ENCODE assay signal across 18 mouse cellular contexts in the genomic region with DNA sequence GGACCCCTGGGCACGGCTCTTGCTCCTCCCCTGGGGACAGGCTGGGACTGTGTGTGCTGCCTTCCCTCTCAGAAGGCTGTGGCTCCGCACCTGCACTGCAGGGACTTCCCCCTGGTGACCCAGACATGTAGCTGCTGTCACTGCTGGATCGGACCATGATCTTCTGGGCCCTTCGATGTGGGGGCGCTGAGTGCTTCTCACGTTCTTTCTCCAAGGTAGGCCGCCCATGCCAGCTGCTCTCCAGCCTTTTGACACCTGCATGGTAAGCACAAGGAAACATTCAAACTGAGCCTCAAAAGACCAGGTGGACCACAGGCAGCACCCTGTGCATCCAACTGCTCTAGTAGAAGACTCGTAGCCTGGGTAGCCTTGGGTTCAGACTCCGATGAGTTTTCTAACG. TPM values are rescaled to one million over a fixed set of nuclear protein-coding genes. Genes with fewer than 3 reads are reported as not detected.
DNase-seq lines count a peak whose midpoint lies in the region; ATAC-seq and TF ChIP-seq lines count a peak whose summit lies in the region.
"Had no signal": no experiment of that assay in that cellular context is flagged by ENCODE, and none has a peak within 500 bp of the region (broad histone marks: within the 10 kb centered on the region; RNA-seq: fewer than 3 reads in every experiment).

No protein-coding gene starts in this region.

- 87% methylated on average over 10 of the region's 10 CpGs for WGBS in small intestine, adult 2 months
- 88% methylated on average over 10 of the region's 10 CpGs for WGBS in heart, embryonic 12.5 days

- peak overlapping the region; percentile 80 for H3K27ac ChIP-seq in small intestine, adult 2 months (ENCODE audit: insufficient read depth, low read depth, low read length)
- no peak overlapping the region for H3K27ac ChIP-seq in heart, embryonic 12.5 days (ENCODE audit: poor library complexity, severe bottlenecking)
- H3K27ac ChIP-seq: hindbrain, embryonic 10.5 days; limb, embryonic 15.5 days; macrophage; midbrain, embryonic 13.5 days had no signal

- peak; percentile 65 to 68 for DNase-seq in spleen, adult 18-20 months
- DNase-seq in spleen, postnatal 14 days (ENCODE audit: low spot score in 2 of 2): no peak
- peak; percentile 50 for DNase-seq in T-cell, adult 2 months (ENCODE audit: low spot score)
- peak; percentile 80 for DNase-seq in thymus, postnatal 25 days
- DNase-seq in kidney, adult 18-20 months: no peak
- DNase-seq: adrenal gland, postnatal 14 days; heart, adult 11 months; kidney, postnatal 4 days; liver, postnatal 0 days had no signal

- ATAC-seq in granulocyte monocyte progenitor cell, adult 5-6 weeks (replicated peaks; ENCODE audit: poor library complexity, severe bottlenecking): no peak
- ATAC-seq in heart, embryonic 12.5 days (ENCODE audit: insufficient number of reproducible peaks, low FRiP score): no peak
- ATAC-seq: forebrain, embryonic 14.5 days; liver, postnatal 0 days; midbrain, embryonic 13.5 days had no signal

- 0 out of 2 replicates have a peak overlapping the region, but pooled peaks have one; percentile 19 for H3K4me3 ChIP-seq in small intestine, adult 2 months (ENCODE audit: low read depth, low read length)
- no peak overlapping the region for H3K4me3 ChIP-seq in heart, embryonic 12.5 days
- H3K4me3 ChIP-seq: erythroblast, embryonic 14.5 days; hindbrain, embryonic 10.5 days; limb, embryonic 15.5 days; midbrain, embryonic 13.5 days had no signal

- no peaks in the 10 kb centered on the region; the same call in 1 of the 2 replicates for H3K9me3 ChIP-seq in heart, embryonic 12.5 days (replicated peaks)
- H3K9me3 ChIP-seq: hindbrain, embryonic 10.5 days; limb, embryonic 15.5 days; midbrain, embryonic 13.5 days had no signal

- H3K4me2 ChIP-seq in heart, embryonic 12.5 days: no peak overlapping the region
- H3K4me2 ChIP-seq: limb, embryonic 15.5 days; midbrain, embryonic 13.5 days had no signal

- H3K4me1 ChIP-seq in small intestine, adult 2 months (ENCODE audit: control insufficient read depth, insufficient read depth, insufficient read length, low read length): peaks cover 9% of the 10 kb centered on the region
- no peaks in the 10 kb centered on the region for H3K4me1 ChIP-seq in heart, embryonic 12.5 days (replicated peaks)
- H3K4me1 ChIP-seq: hindbrain, embryonic 10.5 days; limb, embryonic 15.5 days; midbrain, embryonic 13.5 days had no signal

- no peaks in the 10 kb centered on the region for H3K27me3 ChIP-seq in small intestine, adult 2 months (ENCODE audit: control insufficient read depth, insufficient read depth, low read length)
- no peaks in the 10 kb centered on the region for H3K27me3 ChIP-seq in heart, embryonic 12.5 days (replicated peaks)
- H3K27me3 ChIP-seq: limb, embryonic 15.5 days; midbrain, embryonic 13.5 days had no signal

- TF ChIP-seq CTCF in small intestine, adult 2 months (IDR thresholded peaks at IDR 0.05; ENCODE audit: extremely low read depth, insufficient read length, insufficient replicate concordance, low read depth, low read length): no peak

- TF ChIP-seq POLR2A in small intestine, adult 2 months (IDR thresholded peaks at IDR 0.05; ENCODE audit: low read depth, low read length): no peak

- no peaks in the 10 kb centered on the region for H3K36me3 ChIP-seq in small intestine, adult 2 months (ENCODE audit: control insufficient read depth, insufficient read depth, low read length)
- no peaks in the 10 kb centered on the region for H3K36me3 ChIP-seq in heart, embryonic 12.5 days
- H3K36me3 ChIP-seq: hindbrain, embryonic 10.5 days; midbrain, embryonic 13.5 days had no signal

- H3K9ac ChIP-seq in heart, embryonic 12.5 days: no peak overlapping the region
- H3K9ac ChIP-seq: limb, embryonic 15.5 days; liver, postnatal 0 days; midbrain, embryonic 13.5 days had no signal

RNA-seq across cellular contexts. Expression of a gene that starts 29.3 kb away (rescaled TPM):
- polyA plus RNA-seq in small intestine, adult 2 months (2012; rRNA removed): 2.5 and 4.9 TPM in 2 replicates
- total RNA-seq in granulocyte monocyte progenitor cell, adult 5-6 weeks (2014; fragmentation: Nextera tagmentation): 9.7 and 17.4 TPM in 2 replicates
- 8.5 and 10.7 TPM in 2 replicates for total RNA-seq in granulocyte monocyte progenitor cell, adult 5-6 weeks (2017)
- 35.1 and 35.4 TPM in 2 replicates for polyA plus RNA-seq in heart, embryonic 12.5 days (2016; fragmentation: Nextera tagmentation; extraction: Ambion mirVana)

Comparison
In these comparisons a context has a peak if more than half of its experiments do, and no peak if none do; other contexts are left out.
1. DNase-seq: peak in spleen, adult 18-20 months (2 of 2), T-cell, adult 2 months (single experiment) and thymus, postnatal 25 days (single experiment); none in spleen, postnatal 14 days (0 of 2) and kidney, adult 18-20 months (single experiment).